ENCODE assay signal across 8 mouse cellular contexts in the genomic region with DNA sequence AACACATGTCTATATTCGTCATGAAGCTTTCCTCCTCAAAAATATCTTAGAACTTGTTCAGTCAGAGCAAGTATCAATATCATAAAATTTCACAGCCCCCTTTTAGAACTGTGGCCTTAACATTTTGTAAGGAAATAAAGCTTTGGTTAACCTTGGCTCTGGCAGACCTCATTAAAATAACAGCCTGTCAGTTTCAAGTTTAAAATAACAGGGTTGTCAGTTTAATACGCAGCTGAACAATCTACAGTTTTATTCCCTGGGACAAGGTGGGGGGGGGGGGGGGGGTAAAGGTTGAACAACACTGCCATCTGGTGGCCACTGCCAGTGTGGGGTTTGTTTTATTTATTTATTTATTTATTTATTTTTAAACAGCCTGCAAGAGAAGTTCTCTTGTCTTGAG.
DNase-seq lines count a peak whose midpoint lies in the region; ATAC-seq and TF ChIP-seq lines count a peak whose summit lies in the region.

No protein-coding gene starts in this region.

- H3K4me1 ChIP-seq in heart, embryonic 12.5 days (replicated peaks): no peaks in the 10 kb centered on the region
- H3K4me1 ChIP-seq in forebrain, embryonic 11.5 days (replicated peaks; ENCODE audit: control insufficient read depth, insufficient read depth, low read length): no peaks in the 10 kb centered on the region
- peaks cover 16% of the 10 kb centered on the region for H3K4me1 ChIP-seq in limb, embryonic 14.5 days (ENCODE audit: control insufficient read depth, insufficient read depth, low read length)

- no peak for TF ChIP-seq POLR2A in limb, embryonic 14.5 days (IDR thresholded peaks at IDR 0.05; ENCODE audit: borderline replicate concordance, extremely low read depth, insufficient read depth, insufficient read length)

- no peak overlapping the region for H3K4me2 ChIP-seq in heart, embryonic 12.5 days
- H3K4me2 ChIP-seq in forebrain, embryonic 11.5 days (ENCODE audit: low read depth, low read length, severe bottlenecking): no peak overlapping the region
- H3K4me2 ChIP-seq in limb, embryonic 14.5 days (replicated peaks; ENCODE audit: low read depth, low read length, severe bottlenecking): no peak overlapping the region

- 30% methylated on average over 2 of the region's 2 CpGs for WGBS in heart, embryonic 12.5 days
- 47% methylated on average over 2 of the region's 2 CpGs for WGBS in forebrain, embryonic 11.5 days
- WGBS in limb, embryonic 14.5 days: 5% methylated on average over 2 of the region's 2 CpGs

- H3K4me3 ChIP-seq in heart, embryonic 12.5 days: no peak overlapping the region
- no peak overlapping the region for H3K4me3 ChIP-seq in forebrain, embryonic 11.5 days (ENCODE audit: low read depth, low read length)
- no peak overlapping the region for H3K4me3 ChIP-seq in limb, embryonic 14.5 days (replicated peaks; ENCODE audit: low read length)

- no peak for ATAC-seq in heart, embryonic 12.5 days (ENCODE audit: insufficient number of reproducible peaks, low FRiP score)
- ATAC-seq in forebrain, embryonic 11.5 days (replicated peaks; ENCODE audit: low FRiP score): peak; percentile 45; the same call in 1 of the 2 replicates
- ATAC-seq in limb, embryonic 14.5 days (ENCODE audit: low FRiP score, low read depth): peak; percentile 88
- ATAC-seq in activated CD4-positive, CD25-positive, alpha-beta regulatory T cell, adult 4 months: no peak

- DNase-seq in heart, adult 8-10 months (ENCODE audit: low spot score): peak; percentile 41
- DNase-seq in urinary bladder, postnatal 25 days (ENCODE audit: low spot score): peak; percentile 36
- no peak for DNase-seq in urinary bladder, postnatal 4 days (ENCODE audit: low spot score in 2 of 2)
- peak; percentile 68 for DNase-seq in forebrain, embryonic 11.5 days (ENCODE audit: low spot score)
- peak; percentile 80 for DNase-seq in limb, embryonic 14.5 days (ENCODE audit: low spot score)
- no peak for DNase-seq in urinary bladder, postnatal 10 days (ENCODE audit: low spot score)

- no peak overlapping the region for H3K27ac ChIP-seq in heart, embryonic 12.5 days (ENCODE audit: poor library complexity, severe bottlenecking)
- no peak overlapping the region for H3K27ac ChIP-seq in forebrain, embryonic 11.5 days (ENCODE audit: low read depth, low read length)
- no peak overlapping the region for H3K27ac ChIP-seq in limb, embryonic 14.5 days (replicated peaks; ENCODE audit: low read depth, low read length)

- no peaks in the 10 kb centered on the region for H3K9me3 ChIP-seq in heart, embryonic 12.5 days (replicated peaks)
- no peaks in the 10 kb centered on the region for H3K9me3 ChIP-seq in forebrain, embryonic 11.5 days (ENCODE audit: control insufficient read depth, low read length)
- no peaks in the 10 kb centered on the region for H3K9me3 ChIP-seq in limb, embryonic 14.5 days (ENCODE audit: control insufficient read depth, low read length)

- H3K9ac ChIP-seq in heart, embryonic 12.5 days: no peak overlapping the region
- no peak overlapping the region for H3K9ac ChIP-seq in forebrain, embryonic 11.5 days (ENCODE audit: low read length)
- no peak overlapping the region for H3K9ac ChIP-seq in limb, embryonic 14.5 days (ENCODE audit: low read depth, low read length, severe bottlenecking)

- H3K36me3 ChIP-seq in heart, embryonic 12.5 days: no peaks in the 10 kb centered on the region
- no peaks in the 10 kb centered on the region for H3K36me3 ChIP-seq in forebrain, embryonic 11.5 days (ENCODE audit: control insufficient read depth, insufficient read depth, low read length)
- H3K36me3 ChIP-seq in limb, embryonic 14.5 days (ENCODE audit: control insufficient read depth, insufficient read depth, low read length): no peaks in the 10 kb centered on the region

- H3K27me3 ChIP-seq in heart, embryonic 12.5 days (replicated peaks): peaks cover 74% of the 10 kb centered on the region
- H3K27me3 ChIP-seq in forebrain, embryonic 11.5 days (ENCODE audit: control insufficient read depth, insufficient read depth, low read length): no peaks in the 10 kb centered on the region
- no peaks in the 10 kb centered on the region for H3K27me3 ChIP-seq in limb, embryonic 14.5 days (ENCODE audit: control insufficient read depth, insufficient read depth, low read length)

Comparison
In these comparisons a context has a peak if more than half of its experiments do, and no peak if none do; other contexts are left out.
1. DNase-seq: peak in heart, adult 8-10 months (single experiment), urinary bladder, postnatal 25 days (single experiment), forebrain, embryonic 11.5 days (single experiment) and limb, embryonic 14.5 days (single experiment); none in urinary bladder, postnatal 4 days (0 of 2) and urinary bladder, postnatal 10 days (single experiment).
2. ATAC-seq: peak in forebrain, embryonic 11.5 days (single experiment) and limb, embryonic 14.5 days (single experiment); none in heart, embryonic 12.5 days (single experiment) and activated CD4-positive, CD25-positive, alpha-beta regulatory T cell, adult 4 months (single experiment).